15 mouse cellular contexts compared by ENCODE assay signal in genomic region chr5:103765758-103766431, GRCm38 (mm10).
DNase-seq lines count a peak whose midpoint lies in the region; ATAC-seq and TF ChIP-seq lines count a peak whose summit lies in the region.
"Had no signal": no experiment of that assay in that cellular context is flagged by ENCODE, and none has a peak within 500 bp of the region (broad histone marks: within the 10 kb centered on the region; RNA-seq: fewer than 3 reads in every experiment).

No protein-coding gene starts in this region.

- ATAC-seq in liver, postnatal 0 days = no peak
- ATAC-seq: forebrain, embryonic 16.5 days had no signal

- WGBS in liver, postnatal 0 days (ENCODE audit: insufficient replicate concordance) = 94% methylated on average over 2 of the region's 2 CpGs

- no peak overlapping the region for H3K4me3 ChIP-seq in layer of hippocampus, adult 2 months
- no peak overlapping the region for H3K4me3 ChIP-seq in E14TG2a.4 (replicated peaks; ENCODE audit: low read length)
- H3K4me3 ChIP-seq in MEL (ENCODE audit: control insufficient read depth in 1 of 2, insufficient read depth in 1 of 2, low read depth in 2 of 2, low read length in 2 of 2) = no peak overlapping the region
- no peak overlapping the region for H3K4me3 ChIP-seq in liver, postnatal 0 days (ENCODE audit: low read depth, low read length)
- H3K4me3 ChIP-seq: erythroblast, embryonic 14.5 days; heart, embryonic 13.5 days; lung, embryonic 15.5 days; neural tube, embryonic 15.5 days had no signal

- H3K4me1 ChIP-seq in E14TG2a.4 (replicated peaks; ENCODE audit: low read depth, low read length) (peaks cover 69% of the 10 kb centered on the region), MEL (ENCODE audit: control insufficient read depth in 1 of 2, insufficient read depth in 2 of 2, low read length in 2 of 2) (peaks cover 47 to 63% of the 10 kb centered on the region in 2 experiments)
- peaks cover 66% of the 10 kb centered on the region for H3K4me1 ChIP-seq in liver, postnatal 0 days (ENCODE audit: insufficient read depth)

- H3K4me2 ChIP-seq in liver, postnatal 0 days (ENCODE audit: low read depth, low read length) = no peak overlapping the region
- H3K4me2 ChIP-seq: heart, embryonic 13.5 days; lung, embryonic 15.5 days; neural tube, embryonic 15.5 days had no signal

- no peak for DNase-seq in layer of hippocampus, adult 2 months (ENCODE audit: low spot score in 2 of 2)
- no peak for DNase-seq in layer of hippocampus, postnatal 36 days
- DNase-seq in MEL (ENCODE audit: low read depth, low spot score) = peak; percentile 65
- no peak for DNase-seq in liver, postnatal 0 days
- no peak for DNase-seq in cerebellum, postnatal 10 days
- no peak for DNase-seq in Muller cell, postnatal 12 days (ENCODE audit: inconsistent ontology term)
- DNase-seq: cerebellum, postnatal 25 days; gastrocnemius, postnatal 10 days; right cerebral cortex, postnatal 4 days had no signal

- peak; percentile 72 to 85 for TF ChIP-seq EP300 in MEL (IDR thresholded peaks at IDR 0.05; ENCODE audit: low read depth in 1 of 2, low read length in 2 of 2)
- no peak for TF ChIP-seq EP300 in liver, postnatal 0 days (IDR thresholded peaks at IDR 0.05; ENCODE audit: low read depth)

- peaks cover 34% of the 10 kb centered on the region for H3K36me3 ChIP-seq in E14TG2a.4 (ENCODE audit: insufficient read depth, low read length)
- peaks cover 0 to 75% of the 10 kb centered on the region in 2 experiments; a peak in 2 of 4 replicates for H3K36me3 ChIP-seq in MEL (ENCODE audit: control insufficient read depth in 1 of 2, insufficient read depth in 2 of 2, low read length in 2 of 2)
- H3K36me3 ChIP-seq in liver, postnatal 0 days (replicated peaks; ENCODE audit: insufficient read depth, low read length) = peaks cover 7% of the 10 kb centered on the region
- H3K36me3 ChIP-seq: lung, embryonic 15.5 days; neural tube, embryonic 15.5 days had no signal

- H3K27me3 ChIP-seq in E14TG2a.4 (ENCODE audit: insufficient read depth, low read length) (no peaks in the 10 kb centered on the region), MEL (ENCODE audit: control insufficient read depth in 1 of 2, insufficient read depth in 2 of 2, low read length in 2 of 2) (no peaks in the 10 kb centered on the region)
- no peaks in the 10 kb centered on the region for H3K27me3 ChIP-seq in liver, postnatal 0 days (ENCODE audit: insufficient read depth, low read length)
- H3K27me3 ChIP-seq: heart, embryonic 13.5 days; lung, embryonic 15.5 days; neural tube, embryonic 15.5 days had no signal

- peaks cover 66% of the 10 kb centered on the region for H3K79me2 ChIP-seq in MEL (ENCODE audit: control insufficient read depth, insufficient read depth, low read length, poor library complexity)

- no peak overlapping the region for H3K27ac ChIP-seq in layer of hippocampus, adult 2 months
- H3K27ac ChIP-seq in MEL (ENCODE audit: control insufficient read depth, low read depth, low read length) = peak overlapping the region; percentile 33
- no peak overlapping the region for H3K27ac ChIP-seq in liver, postnatal 0 days (ENCODE audit: low read depth)
- H3K27ac ChIP-seq: heart, embryonic 13.5 days; lung, embryonic 15.5 days; neural tube, embryonic 15.5 days had no signal

- no peak overlapping the region for H3K9ac ChIP-seq in MEL (ENCODE audit: control insufficient read depth, low read depth, low read length, poor library complexity, severe bottlenecking)
- no peak overlapping the region for H3K9ac ChIP-seq in liver, postnatal 0 days (replicated peaks)
- H3K9ac ChIP-seq: heart, embryonic 13.5 days; lung, embryonic 15.5 days; neural tube, embryonic 15.5 days had no signal

- no peak for TF ChIP-seq POLR2A in MEL (IDR thresholded peaks at IDR 0.05; ENCODE audit: control insufficient read depth in 1 of 2, insufficient read depth in 1 of 2, low read depth in 1 of 2, low read length in 2 of 2, poor library complexity in 1 of 2)

- TF ChIP-seq CTCF in layer of hippocampus, adult 2 months (conservative IDR thresholded peaks at IDR 0.05) = peak; percentile 58
- TF ChIP-seq CTCF in E14TG2a.4 (conservative IDR thresholded peaks at IDR 0.05; ENCODE audit: low read length) (peak; percentile 63), MEL (IDR thresholded peaks at IDR 0.05 in 2 of 3, conservative IDR thresholded peaks at IDR 0.05 in 1 of 3; ENCODE audit: control insufficient read depth in 1 of 3, insufficient read depth in 1 of 3, low read depth in 2 of 3, low read length in 3 of 3, poor library complexity in 1 of 3, severe bottlenecking in 1 of 3) (peak in 2 of 3 experiments; percentile 39 to 50; a peak in 4 of 6 replicates)
- peak; percentile 56 for TF ChIP-seq CTCF in liver, postnatal 0 days (IDR thresholded peaks at IDR 0.05; ENCODE audit: low read depth)

- TF ChIP-seq RAD21 in MEL (IDR thresholded peaks at IDR 0.05; ENCODE audit: low read depth, low read length) = peak; percentile 11

- H3K9me3 ChIP-seq in E14TG2a.4 (ENCODE audit: low read length) (0 out of 2 replicates have a peak, but pooled peaks cover 4% of the 10 kb centered on the region), MEL (replicated peaks; ENCODE audit: insufficient read depth, low read length) (no peaks in the 10 kb centered on the region)
- H3K9me3 ChIP-seq in liver, postnatal 0 days (ENCODE audit: low read length) = no peaks in the 10 kb centered on the region
- H3K9me3 ChIP-seq: lung, embryonic 15.5 days; neural tube, embryonic 15.5 days had no signal

TF ChIP-seq in MEL, 35 proteins besides CTCF, POLR2A, EP300 and RAD21:
- TF ChIP-seq JUND (IDR thresholded peaks at IDR 0.05; ENCODE audit: low read depth, low read length) (no peak), MXI1 (IDR thresholded peaks at IDR 0.05; ENCODE audit: low read depth, low read length) (no peak), USF2 (IDR thresholded peaks at IDR 0.05; ENCODE audit: borderline replicate concordance in 1 of 2, insufficient read depth in 1 of 2, low read depth in 1 of 2, low read length in 2 of 2) (no peak), SMC3 (IDR thresholded peaks at IDR 0.05; ENCODE audit: low read depth, low read length) (peak; percentile 35; the same call in 1 of the 2 replicates), TAL1 (IDR thresholded peaks at IDR 0.05; ENCODE audit: low read length) (peak; percentile 79), GATA1 (IDR thresholded peaks at IDR 0.05; ENCODE audit: low read depth, low read length) (peak; percentile 90), BHLHE40 (IDR thresholded peaks at IDR 0.05; ENCODE audit: borderline replicate concordance, low read depth, low read length) (no peak), POLR2AphosphoS2 (IDR thresholded peaks at IDR 0.05; ENCODE audit: low read length) (no peak), POLR2AphosphoS5 (IDR thresholded peaks at IDR 0.05; ENCODE audit: borderline replicate concordance, low read depth, low read length) (no peak), CHD1 (IDR thresholded peaks at IDR 0.05; ENCODE audit: low read depth, low read length) (no peak), ETS1 (IDR thresholded peaks at IDR 0.05; ENCODE audit: low read depth, low read length) (peak; percentile 63; the same call in 1 of the 2 replicates), SIN3A (IDR thresholded peaks at IDR 0.05; ENCODE audit: low read length) (peak; percentile 60; the same call in 1 of the 2 replicates), TCF12 (IDR thresholded peaks at IDR 0.05; ENCODE audit: low read depth, low read length) (peak; percentile 81), RCOR1 (IDR thresholded peaks at IDR 0.05; ENCODE audit: low read depth, low read length) (peak; percentile 6; the same call in 1 of the 2 replicates), GABPA (IDR thresholded peaks at IDR 0.05; ENCODE audit: low read depth, low read length) (no peak), MAZ (IDR thresholded peaks at IDR 0.05; ENCODE audit: low read depth, low read length) (no peak)
